Mouse (Mus musculus): ENCODE results near the gene Fam196a. TPM values are rescaled to one million over a fixed set of nuclear protein-coding genes. Genes with fewer than 3 reads are reported as not detected.

Fam196a gene
- polyA plus RNA-seq, 1 experiment from 2014 or later, result 0.87 TPM

DNA sequence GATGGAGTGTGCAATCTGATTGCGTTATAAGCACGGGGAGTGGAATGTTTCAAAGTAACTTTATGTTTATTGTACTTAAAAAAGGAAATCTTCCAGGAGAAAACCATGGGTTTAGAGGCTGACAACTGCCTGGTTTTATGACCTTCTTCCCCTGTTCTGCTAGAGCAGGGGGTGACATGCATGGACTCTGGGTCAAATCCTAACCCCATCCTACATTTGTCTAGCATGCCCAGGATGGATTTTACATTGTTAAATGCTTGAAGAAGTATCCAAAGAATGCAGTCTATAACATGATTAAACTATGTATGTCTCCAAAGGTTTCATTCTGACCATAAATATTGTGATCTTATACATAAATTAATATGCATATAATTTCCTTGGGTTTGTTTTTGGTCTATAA lies 38.8 kb downstream of the Fam196a start:
- WGBS, result 90% methylated on average over 2 of the region's 2 CpGs
- no peak for ATAC-seq (replicated peaks; ENCODE audit: insufficient number of reproducible peaks, insufficient read depth, low FRiP score, low read depth)
- Histone ChIP-seq H3K4me1 (replicated peaks) (no peaks in the 10 kb centered on the region), H3K36me3 (no peaks in the 10 kb centered on the region), H3K4me2 (no peak overlapping the region), H3K9ac (no peak overlapping the region), H3K27me3 (no peaks in the 10 kb centered on the region), H3K9me3 (replicated peaks) (no peaks in the 10 kb centered on the region), H3K4me3 (no peak overlapping the region), H3K27ac (no peak overlapping the region)

DNA sequence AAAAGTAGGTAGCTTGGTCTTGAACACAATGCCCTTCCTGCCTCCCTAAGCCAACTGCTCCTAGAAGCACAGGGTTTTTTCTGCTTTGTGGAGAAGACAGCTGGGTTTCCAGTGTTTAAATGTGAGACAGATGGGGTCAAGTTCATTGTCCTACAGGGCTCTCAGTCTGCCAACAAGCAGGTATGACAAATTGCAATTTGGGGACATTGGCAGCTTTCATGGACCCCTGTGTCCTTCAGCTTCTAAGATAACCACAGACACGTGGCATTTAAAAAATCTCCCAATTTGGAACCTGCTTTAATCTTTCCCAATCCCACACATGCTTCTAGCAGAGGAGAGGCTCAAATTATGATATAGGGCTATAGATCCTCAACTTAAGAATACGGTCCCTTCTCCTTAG lies 43.6 kb downstream of the Fam196a start:
- no peak for ATAC-seq (replicated peaks; ENCODE audit: insufficient number of reproducible peaks, insufficient read depth, low FRiP score, low read depth)
- H3K9ac ChIP-seq, result no peak overlapping the region
- no peaks in the 10 kb centered on the region for H3K36me3 ChIP-seq
- WGBS, result 78% methylated on average over 2 of the region's 2 CpGs
- no peaks in the 10 kb centered on the region for H3K9me3 ChIP-seq (replicated peaks)
- peaks cover 4% of the 10 kb centered on the region; the same call in 1 of the 2 replicates for H3K4me1 ChIP-seq (replicated peaks)
- H3K27me3 ChIP-seq, result no peaks in the 10 kb centered on the region
- H3K4me3 ChIP-seq, result no peak overlapping the region
- no peak overlapping the region for H3K4me2 ChIP-seq
- no peak overlapping the region for H3K27ac ChIP-seq

DNA sequence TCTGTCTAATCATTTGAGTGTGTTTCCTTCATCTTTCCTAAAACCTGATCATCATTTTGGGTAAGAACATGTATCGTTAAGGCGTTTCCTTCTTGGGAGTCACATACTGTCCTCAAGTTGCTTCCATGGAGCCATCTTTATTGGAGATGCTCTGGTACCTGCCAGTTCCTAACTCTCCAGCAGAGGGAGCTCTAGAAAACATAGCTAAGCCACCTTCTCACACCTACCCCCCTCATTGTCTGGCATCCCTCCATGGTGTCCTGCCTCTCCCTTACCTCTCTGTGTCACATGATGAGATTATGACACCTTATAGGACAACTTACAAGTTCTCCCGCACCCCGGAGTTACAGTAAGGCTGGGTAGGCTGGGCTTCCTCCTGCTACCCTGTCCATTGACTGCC lies 45.3 kb downstream of the Fam196a start:
- no peaks in the 10 kb centered on the region for H3K36me3 ChIP-seq
- peaks cover 4% of the 10 kb centered on the region; the same call in 1 of the 2 replicates for H3K4me1 ChIP-seq (replicated peaks)
- no peak overlapping the region for H3K27ac ChIP-seq
- no peak for ATAC-seq (replicated peaks; ENCODE audit: insufficient number of reproducible peaks, insufficient read depth, low FRiP score, low read depth)
- no peak overlapping the region for H3K4me2 ChIP-seq
- no peaks in the 10 kb centered on the region for H3K9me3 ChIP-seq (replicated peaks)
- no peaks in the 10 kb centered on the region for H3K27me3 ChIP-seq
- H3K4me3 ChIP-seq, result no peak overlapping the region
- no peak overlapping the region for H3K9ac ChIP-seq
- WGBS, result 88% methylated on average over 4 of the region's 4 CpGs

DNA sequence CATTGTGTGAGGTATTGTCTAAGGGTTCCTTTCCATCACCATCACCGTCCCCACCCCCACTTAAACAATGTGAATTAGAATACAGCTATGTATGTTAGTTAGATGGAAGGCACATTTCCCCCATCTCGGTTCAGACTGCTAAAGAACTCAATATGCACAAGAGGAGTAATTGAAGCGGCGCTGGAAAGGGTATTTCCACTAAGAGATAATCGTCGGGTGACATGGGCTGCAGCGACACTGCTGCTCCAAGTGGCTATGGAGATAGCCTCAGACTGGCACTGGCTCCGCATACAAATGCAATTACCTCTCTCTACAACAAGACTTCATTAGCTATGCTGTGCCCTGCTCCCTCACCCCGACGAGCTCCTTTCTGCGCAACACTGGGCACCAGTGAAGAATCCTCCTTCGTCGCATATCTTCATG lies 45.8 kb downstream of the Fam196a start:
- no peaks in the 10 kb centered on the region for H3K9me3 ChIP-seq (replicated peaks)
- H3K27me3 ChIP-seq, result no peaks in the 10 kb centered on the region
- H3K4me2 ChIP-seq, result no peak overlapping the region
- no peak overlapping the region for H3K4me3 ChIP-seq
- H3K4me1 ChIP-seq (replicated peaks), result peaks cover 4% of the 10 kb centered on the region; the same call in 1 of the 2 replicates
- no peak overlapping the region for H3K9ac ChIP-seq
- no peak for ATAC-seq (replicated peaks; ENCODE audit: insufficient number of reproducible peaks, insufficient read depth, low FRiP score, low read depth)
- H3K36me3 ChIP-seq, result no peaks in the 10 kb centered on the region
- no peak overlapping the region for H3K27ac ChIP-seq
- 91% methylated on average over 13 of the region's 13 CpGs for WGBS

DNA sequence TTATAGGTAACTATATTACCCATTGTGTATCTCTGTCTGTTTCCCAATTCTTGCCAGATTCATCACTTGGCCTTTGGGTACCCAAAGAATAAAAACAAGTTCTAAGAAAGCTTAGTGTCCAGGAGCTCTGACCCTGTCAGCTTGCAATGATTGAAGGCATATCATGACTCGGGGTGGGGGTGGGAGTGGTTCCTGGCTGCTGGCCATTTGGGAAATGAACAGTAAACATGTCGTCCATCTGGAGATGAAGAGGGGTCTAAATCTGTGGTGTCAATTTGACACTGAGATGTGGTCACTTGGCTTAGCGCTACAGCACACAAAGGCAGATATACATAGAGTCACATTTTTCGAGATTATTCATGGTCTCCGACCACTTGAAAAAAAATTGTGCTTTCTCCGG lies 54.7 kb downstream of the Fam196a start:
- Histone ChIP-seq H3K27me3 (no peaks in the 10 kb centered on the region), H3K4me2 (no peak overlapping the region), H3K27ac (no peak overlapping the region), H3K9ac (no peak overlapping the region), H3K4me1 (replicated peaks) (peaks cover 6% of the 10 kb centered on the region), H3K4me3 (no peak overlapping the region), H3K9me3 (replicated peaks) (no peaks in the 10 kb centered on the region), H3K36me3 (no peaks in the 10 kb centered on the region)
- ATAC-seq (replicated peaks; ENCODE audit: insufficient number of reproducible peaks, insufficient read depth, low FRiP score, low read depth), result no peak
- WGBS, result 73% methylated on average over 6 of the region's 6 CpGs

DNA sequence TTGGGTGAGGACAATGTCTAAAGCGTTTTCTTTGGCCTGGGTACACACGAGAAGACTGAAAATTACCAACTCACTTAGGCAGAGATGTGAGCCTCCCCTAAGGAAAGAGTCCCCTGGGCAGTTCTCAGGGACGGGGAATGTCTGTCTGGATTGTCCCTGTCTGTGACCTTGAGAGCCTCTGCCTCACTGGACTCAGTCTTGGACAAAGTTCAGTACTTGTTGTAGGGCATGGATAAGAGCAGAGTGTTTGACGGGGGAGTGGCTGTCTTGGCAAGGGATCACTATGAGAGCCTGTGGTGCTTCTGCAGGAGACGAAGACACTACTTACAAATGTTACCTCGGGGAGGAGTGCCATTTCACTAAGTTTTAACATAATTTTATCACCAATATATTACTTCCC lies 57.8 kb downstream of the Fam196a start:
- 40% methylated on average over 6 of the region's 6 CpGs for WGBS
- no peak overlapping the region for H3K27ac ChIP-seq
- H3K4me2 ChIP-seq, result no peak overlapping the region
- H3K36me3 ChIP-seq, result peaks cover 5% of the 10 kb centered on the region; the same call in 1 of the 2 replicates
- no peak for ATAC-seq (replicated peaks; ENCODE audit: insufficient number of reproducible peaks, insufficient read depth, low FRiP score, low read depth)
- H3K27me3 ChIP-seq, result no peaks in the 10 kb centered on the region
- H3K4me3 ChIP-seq, result no peak overlapping the region
- no peaks in the 10 kb centered on the region for H3K9me3 ChIP-seq (replicated peaks)
- peaks cover 6% of the 10 kb centered on the region for H3K4me1 ChIP-seq (replicated peaks)
- H3K9ac ChIP-seq, result no peak overlapping the region

DNA sequence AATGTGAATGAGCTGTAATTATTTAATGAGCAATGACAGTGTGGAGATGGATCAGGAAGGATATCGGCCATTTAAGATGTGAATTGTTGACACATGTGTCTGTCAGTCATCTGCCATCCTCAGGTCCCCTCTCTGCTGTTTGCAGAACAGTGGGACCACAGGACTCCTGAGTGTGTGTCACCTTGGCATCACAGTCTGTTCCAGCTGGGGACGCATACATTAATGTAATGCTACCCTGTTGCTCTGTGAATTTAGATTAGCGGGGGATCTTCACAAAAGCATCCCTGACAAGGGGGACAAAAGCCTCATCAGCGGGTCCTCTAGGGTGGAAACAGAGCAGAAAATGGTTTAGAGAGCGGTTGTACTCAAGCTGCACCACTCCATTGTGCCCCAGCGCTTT lies 59.2 kb downstream of the Fam196a start:
- Histone ChIP-seq H3K27ac (no peak overlapping the region), H3K27me3 (no peaks in the 10 kb centered on the region), H3K4me2 (no peak overlapping the region), H3K4me1 (replicated peaks) (peaks cover 6% of the 10 kb centered on the region), H3K36me3 (peaks cover 10% of the 10 kb centered on the region; the same call in 1 of the 2 replicates), H3K9ac (no peak overlapping the region), H3K9me3 (replicated peaks) (no peaks in the 10 kb centered on the region), H3K4me3 (no peak overlapping the region)
- WGBS, result 84% methylated on average over 6 of the region's 6 CpGs
- no peak for ATAC-seq (replicated peaks; ENCODE audit: insufficient number of reproducible peaks, insufficient read depth, low FRiP score, low read depth)

DNA sequence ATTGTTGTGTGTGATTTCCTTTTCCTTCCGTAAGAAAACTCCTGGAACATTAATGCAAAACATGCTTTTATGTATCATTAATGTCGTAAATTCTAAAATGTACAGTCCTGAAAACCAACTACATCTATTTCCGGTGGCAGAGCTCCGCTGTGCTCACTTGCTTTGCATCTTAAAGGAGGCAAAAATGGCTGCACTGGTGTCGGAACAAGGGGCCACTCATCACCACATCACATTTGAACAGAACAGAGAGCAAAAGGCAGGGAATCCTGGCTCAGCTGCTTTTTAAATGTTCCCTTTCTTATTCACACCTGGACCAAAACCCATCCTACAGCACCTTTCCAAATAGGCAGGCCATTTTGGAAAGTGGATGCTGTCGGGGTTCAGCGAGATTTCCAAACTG lies 65.2 kb downstream of the Fam196a start:
- no peak for ATAC-seq (replicated peaks; ENCODE audit: insufficient number of reproducible peaks, insufficient read depth, low FRiP score, low read depth)
- Histone ChIP-seq H3K9ac (no peak overlapping the region), H3K9me3 (replicated peaks) (no peaks in the 10 kb centered on the region), H3K4me2 (no peak overlapping the region), H3K27ac (no peak overlapping the region), H3K36me3 (peaks cover 14% of the 10 kb centered on the region; the same call in 1 of the 2 replicates), H3K27me3 (no peaks in the 10 kb centered on the region), H3K4me1 (replicated peaks) (no peaks in the 10 kb centered on the region), H3K4me3 (no peak overlapping the region)
- WGBS, result 81% methylated on average over 7 of the region's 7 CpGs

DNA sequence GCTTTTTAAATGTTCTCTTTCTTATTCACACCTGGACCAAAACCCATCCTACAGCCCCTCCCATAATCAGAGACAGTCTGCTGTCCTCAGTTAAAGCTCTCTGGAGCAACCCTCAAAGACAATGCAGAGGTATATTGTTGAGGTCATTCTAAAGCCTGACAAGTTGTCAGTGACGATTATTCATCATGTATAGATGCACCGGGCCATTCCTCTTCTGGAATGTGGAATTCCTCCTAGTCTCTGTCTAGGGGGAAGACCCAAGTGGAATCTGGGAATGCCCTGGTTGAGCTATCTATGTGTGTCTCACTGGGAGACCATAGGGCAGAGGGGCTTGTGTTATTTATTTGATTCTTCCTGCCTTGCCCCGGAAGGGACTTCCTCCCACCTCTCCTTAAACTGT lies 65.7 kb downstream of the Fam196a start:
- Histone ChIP-seq H3K9me3 (replicated peaks) (no peaks in the 10 kb centered on the region), H3K27me3 (no peaks in the 10 kb centered on the region), H3K4me1 (replicated peaks) (no peaks in the 10 kb centered on the region), H3K27ac (no peak overlapping the region), H3K9ac (no peak overlapping the region), H3K4me2 (no peak overlapping the region), H3K4me3 (no peak overlapping the region), H3K36me3 (peaks cover 14% of the 10 kb centered on the region; the same call in 1 of the 2 replicates)
- ATAC-seq (replicated peaks; ENCODE audit: insufficient number of reproducible peaks, insufficient read depth, low FRiP score, low read depth), result no peak
- WGBS, result 60% methylated on average over 3 of the region's 3 CpGs

DNA sequence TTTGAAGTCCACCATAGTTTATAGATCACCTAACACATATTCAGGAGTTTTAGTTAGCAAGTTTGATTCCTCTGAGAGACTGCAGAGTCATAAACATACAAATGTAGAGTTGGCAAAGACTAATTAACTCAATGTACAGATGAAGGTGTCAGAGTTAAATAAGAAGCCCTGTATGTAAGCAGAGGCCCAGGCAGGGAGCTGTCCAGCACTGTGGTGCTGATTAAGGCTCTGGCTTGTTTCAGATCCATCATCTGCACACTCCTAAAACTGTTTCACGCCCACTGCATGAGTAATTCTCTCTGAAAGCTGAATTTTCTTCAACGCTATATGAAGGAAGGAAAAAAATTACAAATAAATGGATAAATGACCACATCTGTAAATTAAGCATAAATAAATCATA lies 74.1 kb downstream of the Fam196a start:
- 63% methylated on average over 2 of the region's 2 CpGs for WGBS
- H3K9me3 ChIP-seq (replicated peaks), result no peaks in the 10 kb centered on the region
- H3K9ac ChIP-seq, result no peak overlapping the region
- no peaks in the 10 kb centered on the region for H3K4me1 ChIP-seq (replicated peaks)
- no peak overlapping the region for H3K27ac ChIP-seq
- no peaks in the 10 kb centered on the region for H3K27me3 ChIP-seq
- no peaks in the 10 kb centered on the region for H3K36me3 ChIP-seq
- no peak for ATAC-seq (replicated peaks; ENCODE audit: insufficient number of reproducible peaks, insufficient read depth, low FRiP score, low read depth)
- no peak overlapping the region for H3K4me3 ChIP-seq
- H3K4me2 ChIP-seq, result no peak overlapping the region

DNA sequence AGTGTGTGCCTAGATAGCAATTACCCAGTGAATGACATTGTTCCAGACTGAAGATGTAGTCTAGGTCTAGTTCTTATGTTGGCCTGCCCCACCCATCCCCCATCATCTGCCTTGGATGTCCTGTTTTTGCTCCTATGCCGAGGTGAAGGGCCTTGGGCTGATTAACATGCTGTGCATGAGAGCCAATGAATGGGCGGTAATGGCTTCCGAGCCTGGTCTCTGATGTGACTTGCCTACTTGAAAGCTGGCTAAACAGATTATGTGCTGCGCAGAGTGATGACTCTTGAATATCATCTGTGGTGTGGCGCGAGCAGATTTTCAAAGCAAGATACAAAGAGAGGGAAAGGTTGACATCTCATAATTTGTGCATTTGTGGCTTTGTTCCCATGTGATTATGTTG lies 76.2 kb downstream of the Fam196a start:
- no peak overlapping the region for H3K9ac ChIP-seq
- H3K27me3 ChIP-seq, result no peaks in the 10 kb centered on the region
- ATAC-seq (replicated peaks; ENCODE audit: insufficient number of reproducible peaks, insufficient read depth, low FRiP score, low read depth), result no peak
- no peak overlapping the region for H3K4me3 ChIP-seq
- WGBS, result 91% methylated on average over 6 of the region's 6 CpGs
- H3K4me2 ChIP-seq, result no peak overlapping the region
- H3K4me1 ChIP-seq (replicated peaks), result no peaks in the 10 kb centered on the region
- H3K36me3 ChIP-seq, result no peaks in the 10 kb centered on the region
- H3K27ac ChIP-seq, result no peak overlapping the region
- no peaks in the 10 kb centered on the region for H3K9me3 ChIP-seq (replicated peaks)

DNA sequence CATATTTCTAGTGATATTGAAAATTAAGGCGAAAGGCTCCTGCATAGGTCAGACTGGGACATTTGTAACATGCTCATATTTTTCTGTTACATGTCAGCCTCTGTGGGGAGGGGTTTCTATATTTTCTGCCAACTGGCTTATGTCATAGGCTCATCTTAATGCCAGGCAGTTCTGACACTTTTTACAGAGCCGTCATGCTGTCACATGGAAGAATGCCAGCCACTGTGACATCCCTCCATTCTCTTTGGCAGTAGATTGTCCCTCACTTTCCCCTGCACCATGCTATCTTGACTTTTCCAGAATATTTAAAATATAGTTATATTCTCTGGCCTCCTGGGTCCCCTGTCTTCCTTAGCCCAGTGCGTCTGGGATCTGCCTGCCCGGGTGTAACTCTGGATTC lies 95.5 kb downstream of the Fam196a start:
- no peaks in the 10 kb centered on the region for H3K4me1 ChIP-seq (replicated peaks)
- ATAC-seq (replicated peaks; ENCODE audit: insufficient number of reproducible peaks, insufficient read depth, low FRiP score, low read depth), result no peak
- no peaks in the 10 kb centered on the region for H3K9me3 ChIP-seq (replicated peaks)
- no peaks in the 10 kb centered on the region for H3K27me3 ChIP-seq
- no peak overlapping the region for H3K9ac ChIP-seq
- H3K4me3 ChIP-seq, result no peak overlapping the region
- H3K36me3 ChIP-seq, result no peaks in the 10 kb centered on the region
- WGBS, result 77% methylated on average over 4 of the region's 4 CpGs
- no peak overlapping the region for H3K4me2 ChIP-seq
- H3K27ac ChIP-seq, result no peak overlapping the region

Data from heart, embryonic 15.5 days (tissue).